Mouse (Mus musculus) adrenal gland (tissue): ENCODE results near the gene Gm13272.
"Not testable (repeated sequence)": the region's sequence is repeated elsewhere in the genome, so short reads cannot be mapped to it uniquely, and the experiment has no call there.

ENCODE experiments used
- intact Hi-C: fragments of 180-260 bp; cut with DNase I; formaldehyde crosslinking; loops from one replicate; pipeline ENCODE4 v1.15.1; 2025

Gm13272 gene

GRCm38 (mm10) chr4:88785409-88785808 is 5.8 kb downstream of the Gm13272 start, which contains the start of gene Gm13276:
Gm13276 (plus strand) TSS chr4:88785709.
- intact Hi-C loops = not testable (repeated sequence)

- intact Hi-C loops = not testable (repeated sequence)
These were observed 8.8 kb downstream of the Gm13272 start, which contains the start of gene Gm13277 for GRCm38 (mm10) chr4:88788402-88788801. Gm13277 (plus strand) TSS chr4:88788632.

GRCm38 (mm10) chr4:88791250-88791649 is 11.6 kb downstream of the Gm13272 start, which contains the start of gene Gm13278:
Gm13278 (plus strand) TSS chr4:88791550.
- intact Hi-C loops = not testable (repeated sequence)

- intact Hi-C loops = not testable (repeated sequence)
These were observed 14.5 kb downstream of the Gm13272 start, which contains the start of gene Gm13275 for GRCm38 (mm10) chr4:88793936-88794675. Gm13275 (plus strand) TSS chr4:88794487.

GRCm38 (mm10) chr4:88797097-88797496 is 17.4 kb downstream of the Gm13272 start, which contains the start of gene Gm13279:
Gm13279 (plus strand) TSS chr4:88797397.
- intact Hi-C loops = not testable (repeated sequence)

- intact Hi-C loops = not testable (repeated sequence)
These were observed 19.7 kb downstream of the Gm13272 start, which contains the start of gene Gm13285 for GRCm38 (mm10) chr4:88799365-88799764. Gm13285 (plus strand) TSS chr4:88799665.

GRCm38 (mm10) chr4:88802954-88803353 is 23.3 kb downstream of the Gm13272 start, which contains the start of gene Gm13287:
Gm13287 (plus strand) TSS chr4:88803254.
- intact Hi-C loops = not testable (repeated sequence)

GRCm38 (mm10) chr4:88805231-88805630 is 25.6 kb downstream of the Gm13272 start, which contains the start of gene Gm13288:
Gm13288 (plus strand) TSS chr4:88805531.
- intact Hi-C loops = not testable (repeated sequence)

- intact Hi-C loops = not testable (repeated sequence)
These were observed 26.1 kb downstream of the Gm13272 start for GRCm38 (mm10) chr4:88805761-88806160.

GRCm38 (mm10) chr4:88815928-88816327 is 36.3 kb downstream of the Gm13272 start, which contains the start of gene Ifna7:
Ifna7 (plus strand) TSS chr4:88816228.
- intact Hi-C loops = no loop called here

- intact Hi-C loops = loop anchor here (5.0 kb wide), 1 partner anchor 137 kb away; the partner anchor contains the start of gene Ifna2
These were observed 40.0 kb downstream of the Gm13272 start, which contains the start of gene Ifna11 for GRCm38 (mm10) chr4:88819659-88820058. Ifna11 (plus strand) TSS chr4:88819959.

- intact Hi-C loops = loop anchor here (5.0 kb wide), 1 partner anchor 141 kb away; the partner anchor contains the start of gene Ifna2
These were observed 43.3 kb downstream of the Gm13272 start for GRCm38 (mm10) chr4:88822995-88823394.

GRCm38 (mm10) chr4:88827116-88827515 is 47.5 kb downstream of the Gm13272 start, which contains the start of gene Ifna6:
Ifna6 (plus strand) TSS chr4:88827416.
- intact Hi-C loops = not testable (repeated sequence)
